Mouse (Mus musculus) E14TG2a.4 (cell line): ENCODE results near the gene Cdca5.

Experiments used
- CTCF ChIP-seq: conservative IDR thresholded peaks from 2 replicates; pipeline ENCODE4 v1.5.1; 2014; ENCODE audit warnings: low read length
- NANOG ChIP-seq: IDR thresholded peaks from 2 replicates; pipeline ENCODE4 v1.6.1; 2014; ENCODE audit warnings: borderline replicate concordance, low read length, mixed read lengths
- POU5F1 ChIP-seq: IDR thresholded peaks from 2 replicates; pipeline ENCODE4 v1.6.1; 2014; ENCODE audit warnings: low read length, borderline replicate concordance

DNA sequence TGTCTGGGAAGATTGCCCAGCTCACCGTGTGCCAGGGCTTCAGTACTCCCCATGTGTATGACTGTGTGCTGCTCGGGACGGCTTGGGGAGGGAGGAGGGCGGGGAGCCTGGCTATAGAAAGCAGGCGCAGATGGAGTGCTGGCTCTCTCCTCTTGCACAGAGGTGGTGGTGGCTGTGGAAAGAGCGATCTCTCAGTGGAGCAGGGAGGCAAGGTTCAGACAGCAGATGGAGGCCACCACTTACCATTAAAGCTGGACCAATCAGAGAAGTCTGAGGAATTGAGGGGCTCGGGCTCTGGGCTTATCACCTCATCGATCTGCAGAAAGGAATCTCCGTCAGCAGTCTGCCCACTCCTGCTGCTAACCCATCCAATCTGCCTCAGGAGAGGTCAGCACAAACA, 2.6 kb upstream of the Cdca5 start, which contains the start of gene Gm28374:
- no peak for TF ChIP-seq CTCF
- no peak for TF ChIP-seq NANOG
- TF ChIP-seq POU5F1: no peak
